Mouse (Mus musculus): Measurements from ENCODE around the gene Nmnat3. TPM values are rescaled to one million over a fixed set of nuclear protein-coding genes. Genes with fewer than 3 reads are reported as not detected.

Gene Nmnat3
- polyA plus RNA-seq, 1 experiment from 2014 or later, result 7.0 TPM

DNA sequence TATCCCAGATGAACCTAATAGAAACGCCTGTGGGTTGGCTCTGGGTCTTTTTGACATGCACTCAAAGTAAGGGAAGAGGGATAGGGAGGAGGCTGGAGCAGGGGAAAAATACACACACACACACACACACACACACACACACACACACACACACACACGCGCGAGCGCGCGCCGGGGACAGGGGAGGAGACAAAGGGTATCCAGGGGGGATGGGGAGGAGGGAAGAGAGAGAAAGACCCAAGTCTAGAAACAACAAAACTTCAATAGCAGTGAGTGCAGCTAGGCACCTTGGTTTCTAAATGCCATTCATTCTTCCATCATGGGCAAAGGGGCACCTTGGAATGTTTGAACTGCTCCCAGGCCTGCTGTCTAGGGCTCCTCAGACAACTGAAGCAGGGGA, 82.5 kb downstream of the Nmnat3 start:
- Histone ChIP-seq H3K27me3 (ENCODE audit: control insufficient read depth, insufficient read depth, low read depth, low read length) (no peaks in the 10 kb centered on the region), H3K9me3 (ENCODE audit: control insufficient read depth, low read length) (no peaks in the 10 kb centered on the region), H3K9ac (ENCODE audit: low read length) (no peak overlapping the region), H3K36me3 (ENCODE audit: control insufficient read depth, insufficient read depth, low read length) (no peaks in the 10 kb centered on the region), H3K27ac (ENCODE audit: low read length) (no peak overlapping the region), H3K4me1 (replicated peaks; ENCODE audit: control insufficient read depth, insufficient read depth, low read length) (no peaks in the 10 kb centered on the region), H3K4me3 (ENCODE audit: low read length) (no peak overlapping the region), H3K4me2 (ENCODE audit: low read depth, low read length) (no peak overlapping the region)
- 54% methylated on average over 6 of the region's 8 CpGs for WGBS
- no peak for ATAC-seq (ENCODE audit: low read depth)

DNA sequence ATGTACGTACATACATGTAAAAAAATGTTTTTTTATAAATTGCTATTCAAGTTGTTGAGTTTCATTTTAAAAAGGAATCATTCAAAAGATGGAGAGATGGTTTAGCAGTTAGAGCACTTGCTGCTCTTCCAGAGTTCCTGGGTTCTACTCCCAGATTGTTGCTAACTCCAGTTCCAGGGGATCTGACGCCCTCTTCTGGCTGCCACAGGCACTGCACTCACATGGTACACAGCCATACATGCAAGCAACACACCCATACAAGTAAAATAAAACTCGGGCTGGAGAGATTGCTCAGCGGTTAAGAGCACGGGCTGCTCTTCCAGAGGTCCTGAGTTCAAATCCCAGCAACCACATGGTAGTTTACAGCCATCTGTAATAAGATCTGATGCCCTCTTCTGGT, 86.1 kb downstream of the Nmnat3 start:
- no peak overlapping the region for H3K9ac ChIP-seq (ENCODE audit: low read length)
- H3K36me3 ChIP-seq (ENCODE audit: control insufficient read depth, insufficient read depth, low read length), result no peaks in the 10 kb centered on the region
- no peaks in the 10 kb centered on the region for H3K4me1 ChIP-seq (replicated peaks; ENCODE audit: control insufficient read depth, insufficient read depth, low read length)
- H3K27ac ChIP-seq (ENCODE audit: low read length), result no peak overlapping the region
- H3K4me2 ChIP-seq (ENCODE audit: low read depth, low read length), result no peak overlapping the region
- H3K9me3 ChIP-seq (ENCODE audit: control insufficient read depth, low read length), result no peaks in the 10 kb centered on the region
- 89% methylated on average over 5 of the region's 5 CpGs for WGBS
- no peaks in the 10 kb centered on the region for H3K27me3 ChIP-seq (ENCODE audit: control insufficient read depth, insufficient read depth, low read depth, low read length)
- no peak for ATAC-seq (ENCODE audit: low read depth)
- H3K4me3 ChIP-seq (ENCODE audit: low read length), result no peak overlapping the region

DNA sequence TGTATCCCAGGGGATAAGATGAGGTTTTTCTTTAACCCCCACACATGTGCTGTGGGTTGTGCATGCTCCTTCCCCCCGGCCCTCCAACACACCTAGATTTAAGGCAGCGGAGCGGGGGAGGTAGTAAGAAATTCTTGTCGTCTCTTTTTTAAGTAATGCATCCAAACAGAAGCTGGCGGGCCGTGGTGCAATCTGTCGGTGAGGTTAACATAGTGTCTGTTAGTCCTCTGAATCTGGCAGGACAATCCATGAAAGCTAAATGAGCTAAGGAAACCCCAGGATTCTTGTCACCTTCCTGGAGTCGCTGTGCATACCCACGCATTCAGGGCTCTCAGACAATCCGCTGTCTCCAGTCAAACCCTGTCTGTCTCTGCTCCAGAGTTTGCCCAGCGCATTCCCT, 87.7 kb downstream of the Nmnat3 start:
- H3K4me1 ChIP-seq (replicated peaks; ENCODE audit: control insufficient read depth, insufficient read depth, low read length), result no peaks in the 10 kb centered on the region
- no peaks in the 10 kb centered on the region for H3K9me3 ChIP-seq (ENCODE audit: control insufficient read depth, low read length)
- H3K9ac ChIP-seq (ENCODE audit: low read length), result no peak overlapping the region
- H3K4me2 ChIP-seq (ENCODE audit: low read depth, low read length), result no peak overlapping the region
- no peak overlapping the region for H3K27ac ChIP-seq (ENCODE audit: low read length)
- H3K27me3 ChIP-seq (ENCODE audit: control insufficient read depth, insufficient read depth, low read depth, low read length), result no peaks in the 10 kb centered on the region
- ATAC-seq (ENCODE audit: low read depth), result no peak
- no peaks in the 10 kb centered on the region for H3K36me3 ChIP-seq (ENCODE audit: control insufficient read depth, insufficient read depth, low read length)
- no peak overlapping the region for H3K4me3 ChIP-seq (ENCODE audit: low read length)
- WGBS, result 74% methylated on average over 11 of the region's 11 CpGs

DNA sequence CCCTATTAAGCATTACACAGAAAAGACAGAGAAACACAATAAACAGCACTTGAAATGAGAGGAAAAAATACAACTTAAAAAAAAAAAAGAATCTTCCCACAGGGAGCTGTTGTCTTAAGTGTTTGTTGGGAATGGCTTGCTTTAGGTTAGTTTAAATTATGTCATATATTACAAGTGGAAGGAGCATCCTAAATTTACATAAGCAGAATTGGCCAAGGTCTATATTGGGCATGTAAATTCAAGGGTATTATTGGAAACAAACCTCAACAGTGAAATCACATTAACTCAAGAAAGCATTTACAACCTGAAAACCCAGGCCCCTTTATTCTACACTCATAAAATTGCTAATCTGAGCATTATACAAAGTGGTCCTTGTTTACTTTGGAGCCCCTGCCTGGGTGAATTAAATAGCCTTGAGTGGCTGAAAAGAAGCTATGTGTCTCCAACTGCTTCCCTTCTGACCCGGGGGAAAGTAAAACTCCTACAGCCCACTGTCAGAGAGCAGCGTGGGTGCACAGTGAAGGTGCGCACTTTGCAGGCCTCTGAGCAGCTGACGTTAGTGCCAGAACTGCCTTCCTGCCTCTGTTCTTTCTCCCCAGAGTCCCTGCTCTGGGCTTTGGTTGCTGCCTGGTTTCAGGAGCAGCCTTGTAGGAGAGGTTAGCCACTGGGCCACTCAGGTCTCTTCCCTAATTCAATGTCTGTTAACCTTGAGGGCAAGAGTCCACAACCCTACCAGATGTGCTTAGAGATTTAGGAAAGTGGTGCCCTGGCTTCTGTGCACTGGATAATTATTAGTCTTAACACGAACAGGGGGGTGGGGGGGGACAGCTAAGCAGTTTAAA, 88.3 kb downstream of the Nmnat3 start:
- Histone ChIP-seq H3K27me3 (ENCODE audit: control insufficient read depth, insufficient read depth, low read depth, low read length) (no peaks in the 10 kb centered on the region), H3K4me1 (replicated peaks; ENCODE audit: control insufficient read depth, insufficient read depth, low read length) (no peaks in the 10 kb centered on the region), H3K4me2 (ENCODE audit: low read depth, low read length) (no peak overlapping the region), H3K9me3 (ENCODE audit: control insufficient read depth, low read length) (no peaks in the 10 kb centered on the region), H3K4me3 (ENCODE audit: low read length) (no peak overlapping the region), H3K27ac (ENCODE audit: low read length) (no peak overlapping the region), H3K36me3 (ENCODE audit: control insufficient read depth, insufficient read depth, low read length) (no peaks in the 10 kb centered on the region), H3K9ac (ENCODE audit: low read length) (no peak overlapping the region)
- 55% methylated on average over 5 of the region's 5 CpGs for WGBS
- no peak for ATAC-seq (ENCODE audit: low read depth)

- H3K9me3 ChIP-seq (ENCODE audit: control insufficient read depth, low read length), result no peaks in the 10 kb centered on the region
- no peak overlapping the region for H3K4me2 ChIP-seq (ENCODE audit: low read depth, low read length)
- H3K4me3 ChIP-seq (ENCODE audit: low read length), result no peak overlapping the region
- no peak for ATAC-seq (ENCODE audit: low read depth)
- WGBS, result 69% methylated on average over 4 of the region's 4 CpGs
- H3K27ac ChIP-seq (ENCODE audit: low read length), result no peak overlapping the region
- no peaks in the 10 kb centered on the region for H3K27me3 ChIP-seq (ENCODE audit: control insufficient read depth, insufficient read depth, low read depth, low read length)
- H3K36me3 ChIP-seq (ENCODE audit: control insufficient read depth, insufficient read depth, low read length), result no peaks in the 10 kb centered on the region
- H3K9ac ChIP-seq (ENCODE audit: low read length), result no peak overlapping the region
- no peaks in the 10 kb centered on the region for H3K4me1 ChIP-seq (replicated peaks; ENCODE audit: control insufficient read depth, insufficient read depth, low read length)
Observed at GRCm38 (mm10) chr9:98379736-98380135, 92.5 kb downstream of the Nmnat3 start.

DNA sequence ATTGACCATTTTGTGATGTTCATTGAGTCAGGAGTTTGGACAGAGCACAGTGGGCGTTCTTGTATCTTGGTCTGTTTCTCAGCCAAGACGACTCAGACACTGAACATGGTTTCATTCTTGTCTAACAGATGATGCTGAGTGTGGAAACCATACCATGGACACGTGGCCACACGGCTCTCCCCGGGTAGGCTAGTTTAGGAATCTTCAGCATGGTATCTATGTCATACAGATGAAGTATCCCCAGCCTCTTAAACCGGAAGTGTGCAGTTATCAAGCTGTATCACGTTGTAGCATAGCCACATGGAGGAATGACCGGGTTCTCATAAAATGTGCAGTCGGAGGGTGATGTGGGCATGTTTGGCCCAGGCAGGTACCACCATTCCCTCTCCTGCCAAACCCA, 93.4 kb downstream of the Nmnat3 start:
- Histone ChIP-seq H3K36me3 (ENCODE audit: control insufficient read depth, insufficient read depth, low read length) (no peaks in the 10 kb centered on the region), H3K27ac (ENCODE audit: low read length) (no peak overlapping the region), H3K9me3 (ENCODE audit: control insufficient read depth, low read length) (no peaks in the 10 kb centered on the region), H3K9ac (ENCODE audit: low read length) (no peak overlapping the region), H3K27me3 (ENCODE audit: control insufficient read depth, insufficient read depth, low read depth, low read length) (no peaks in the 10 kb centered on the region), H3K4me1 (replicated peaks; ENCODE audit: control insufficient read depth, insufficient read depth, low read length) (no peaks in the 10 kb centered on the region), H3K4me2 (ENCODE audit: low read depth, low read length) (no peak overlapping the region), H3K4me3 (ENCODE audit: low read length) (no peak overlapping the region)
- 90% methylated on average over 9 of the region's 9 CpGs for WGBS
- no peak for ATAC-seq (ENCODE audit: low read depth)

GRCm38 (mm10) chr9:98387741-98388632, 100.8 kb downstream of the Nmnat3 start:
- no peak overlapping the region for H3K4me3 ChIP-seq (ENCODE audit: low read length)
- 70% methylated on average over 10 of the region's 10 CpGs for WGBS

GRCm38 (mm10) chr9:98388633-98388965, 101.4 kb downstream of the Nmnat3 start:
- WGBS, result 80% methylated on average over 5 of the region's 5 CpGs
- Histone ChIP-seq H3K9ac (ENCODE audit: low read length) (no peak overlapping the region), H3K27ac (ENCODE audit: low read length) (no peak overlapping the region), H3K4me3 (ENCODE audit: low read length) (no peak overlapping the region), H3K27me3 (ENCODE audit: control insufficient read depth, insufficient read depth, low read depth, low read length) (no peaks in the 10 kb centered on the region), H3K36me3 (ENCODE audit: control insufficient read depth, insufficient read depth, low read length) (no peaks in the 10 kb centered on the region), H3K4me1 (replicated peaks; ENCODE audit: control insufficient read depth, insufficient read depth, low read length) (no peaks in the 10 kb centered on the region), H3K9me3 (ENCODE audit: control insufficient read depth, low read length) (no peaks in the 10 kb centered on the region), H3K4me2 (ENCODE audit: low read depth, low read length) (no peak overlapping the region)
- no peak for ATAC-seq (ENCODE audit: low read depth)

More at GRCm38 (mm10) chr9:98387741-98388632, 100.8 kb downstream of the Nmnat3 start:
- H3K4me1 ChIP-seq (replicated peaks; ENCODE audit: control insufficient read depth, insufficient read depth, low read length), result no peaks in the 10 kb centered on the region
- H3K36me3 ChIP-seq (ENCODE audit: control insufficient read depth, insufficient read depth, low read length), result no peaks in the 10 kb centered on the region
- no peaks in the 10 kb centered on the region for H3K27me3 ChIP-seq (ENCODE audit: control insufficient read depth, insufficient read depth, low read depth, low read length)
- no peak overlapping the region for H3K4me2 ChIP-seq (ENCODE audit: low read depth, low read length)
- ATAC-seq (ENCODE audit: low read depth), result no peak
- no peak overlapping the region for H3K9ac ChIP-seq (ENCODE audit: low read length)
- no peak overlapping the region for H3K27ac ChIP-seq (ENCODE audit: low read length)
- no peaks in the 10 kb centered on the region for H3K9me3 ChIP-seq (ENCODE audit: control insufficient read depth, low read length)

DNA sequence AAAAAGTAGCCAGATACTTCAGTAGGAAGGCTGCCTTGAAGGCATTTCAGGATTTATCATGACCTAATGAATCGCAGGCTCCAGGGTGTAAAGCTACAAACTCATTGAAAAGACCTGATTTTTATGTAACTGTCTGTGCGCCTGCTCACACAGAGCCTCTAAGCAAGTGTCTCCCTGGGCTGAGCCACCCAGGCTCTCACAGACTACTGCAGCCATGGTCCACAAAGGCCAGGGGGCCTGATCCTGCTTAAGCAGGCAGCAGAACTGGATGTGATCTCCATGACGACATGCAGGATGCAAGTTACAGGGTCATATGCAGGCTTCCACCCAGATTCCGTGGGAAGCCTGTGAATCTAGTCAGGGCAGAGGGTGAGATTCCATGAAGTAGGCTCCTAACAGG, 106.3 kb downstream of the Nmnat3 start:
- no peak for ATAC-seq (ENCODE audit: low read depth)
- Histone ChIP-seq H3K27ac (ENCODE audit: low read length) (no peak overlapping the region), H3K9me3 (ENCODE audit: control insufficient read depth, low read length) (no peaks in the 10 kb centered on the region), H3K9ac (ENCODE audit: low read length) (no peak overlapping the region), H3K4me1 (replicated peaks; ENCODE audit: control insufficient read depth, insufficient read depth, low read length) (no peaks in the 10 kb centered on the region), H3K4me3 (ENCODE audit: low read length) (no peak overlapping the region), H3K27me3 (ENCODE audit: control insufficient read depth, insufficient read depth, low read depth, low read length) (no peaks in the 10 kb centered on the region), H3K36me3 (ENCODE audit: control insufficient read depth, insufficient read depth, low read length) (no peaks in the 10 kb centered on the region), H3K4me2 (ENCODE audit: low read depth, low read length) (no peak overlapping the region)
- WGBS, result 80% methylated on average over 4 of the region's 4 CpGs
